Mouse (Mus musculus) embryo, embryonic 11 days (tissue): ENCODE measurements around the gene Pbx4.

ENCODE experiments used
- DNase-seq: peaks from one replicate; pipeline ENCODE4 v3.0.0-alpha.2; 2015

Pbx4 gene

GRCm38 (mm10) chr8:69902163-69903062 lies 70.1 kb downstream of the Pbx4 start, which contains the start of the genes Tssk6, Ndufa13 and Yjefn3:
Gene Tssk6 (plus strand): TSS chr8:69902184.
Gene Ndufa13 (minus strand): TSS chr8:69902558.
Gene Yjefn3 (minus strand): TSS chr8:69902712.
- peak; percentile 49 for DNase-seq

- DNase-seq, result peak; percentile 100
These were observed 70.8 kb downstream of the Pbx4 start for GRCm38 (mm10) chr8:69903063-69903542.

GRCm38 (mm10) chr8:69904096-69904495 lies 71.8 kb downstream of the Pbx4 start:
- no peak for DNase-seq

GRCm38 (mm10) chr8:69906260-69906659 lies 74.0 kb downstream of the Pbx4 start:
- no peak for DNase-seq

GRCm38 (mm10) chr8:69907106-69907505 lies 74.8 kb downstream of the Pbx4 start:
- DNase-seq, result no peak

- DNase-seq, result no peak
These were observed 79.6 kb downstream of the Pbx4 start for GRCm38 (mm10) chr8:69911917-69912316.

- no peak for DNase-seq
These were observed 80.3 kb downstream of the Pbx4 start for GRCm38 (mm10) chr8:69912478-69913074.

- no peak for DNase-seq
These were observed 82.2 kb downstream of the Pbx4 start for GRCm38 (mm10) chr8:69914526-69914925.

- peak; percentile 43 for DNase-seq
These were observed 83.5 kb downstream of the Pbx4 start for GRCm38 (mm10) chr8:69915748-69916147.

GRCm38 (mm10) chr8:69918506-69918905 lies 86.2 kb downstream of the Pbx4 start:
- no peak for DNase-seq

- DNase-seq, result peak; percentile 84
These were observed 86.7 kb downstream of the Pbx4 start for GRCm38 (mm10) chr8:69919010-69919409.

GRCm38 (mm10) chr8:69919876-69920662 lies 87.8 kb downstream of the Pbx4 start:
- peak; percentile 85 for DNase-seq

- DNase-seq, result no peak
These were observed 88.8 kb downstream of the Pbx4 start for GRCm38 (mm10) chr8:69921141-69921540.
